Mouse (Mus musculus) subcutaneous adipose tissue, adult 2 months (tissue): ENCODE results near the gene Sec24d. TPM values are rescaled to one million over a fixed set of nuclear protein-coding genes. Genes with fewer than 3 reads are reported as not detected.

Experiments used
- polyA plus RNA-seq: library from polyadenylated mRNA; depleted of rRNA; stranded (reverse); fragments of >200 nt; gene quantifications from 2 replicates; pipeline ENCODE4 v1.2.3, GENCODE M21; 2012; ENCODE audit warnings: low replicate concordance; rRNA removed

The Sec24d gene
- 49.4 and 96.0 TPM in 2 replicates for polyA plus RNA-seq

GRCm38 (mm10) chr3:123266753-123267651 is at the start of gene Sec24d:
Sec24d (plus strand) TSS chr3:123267455.

DNA sequence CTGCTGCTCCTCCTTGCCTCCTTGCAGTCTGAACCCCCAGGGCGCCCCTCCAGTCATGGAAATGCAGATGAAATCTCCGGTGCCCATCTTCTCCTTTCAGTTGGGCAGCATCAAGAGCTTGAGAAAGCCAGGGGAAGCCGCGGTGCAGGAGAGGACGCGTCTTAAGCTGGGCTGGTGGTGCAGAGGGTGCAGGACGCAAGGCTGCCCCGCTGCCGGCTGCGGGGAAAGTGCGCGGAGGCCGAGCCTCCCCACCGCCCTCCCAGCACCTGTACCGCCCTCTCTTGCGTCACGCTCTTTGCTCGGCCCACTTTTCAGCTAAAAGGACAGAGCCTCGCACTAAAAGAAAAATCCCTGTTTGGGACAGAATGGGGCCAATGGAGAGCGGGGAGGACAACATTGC is 31.3 kb upstream of the Sec24d start, which contains the start of gene Synpo2:
Gene Synpo2 (minus strand): TSS at position 229 of the 400 bp plus-strand sequence.

GRCm38 (mm10) chr3:123385486-123386156 is 118.4 kb downstream of the Sec24d start, which contains the start of gene Mettl14:
Mettl14 (minus strand) TSS chr3:123386108.

Other genes with a start within 250 kb of the Sec24d start
- not detected in 2 replicates for gene Myoz2, start 232.4 kb upstream of the Sec24d start, polyA plus RNA-seq
- gene Synpo2, start 31.3 kb upstream of the Sec24d start, polyA plus RNA-seq, result 36.8 and 76.7 TPM in 2 replicates
- gene Mettl14, start 118.7 kb downstream of the Sec24d start, polyA plus RNA-seq, result 3.8 and 5.6 TPM in 2 replicates
- gene Prss12, start 179.5 kb downstream of the Sec24d start, polyA plus RNA-seq, result 1.2 and 3.8 TPM in 2 replicates